Mouse (Mus musculus): ENCODE data around the gene Megf11.

GRCm38 (mm10) chr9:64629802-64630201 lies 244.4 kb downstream of the Megf11 start:
- TF ChIP-seq CTCF (IDR thresholded peaks at IDR 0.05) (no peak), POLR2A (IDR thresholded peaks at IDR 0.05; ENCODE audit: insufficient read depth, low read depth, low read length) (no peak), EP300 (IDR thresholded peaks at IDR 0.05; ENCODE audit: insufficient read depth, low read depth, low read length) (no peak)
